Mouse (Mus musculus): ENCODE data around the gene Cstf2.

The Cstf2 gene

DNA sequence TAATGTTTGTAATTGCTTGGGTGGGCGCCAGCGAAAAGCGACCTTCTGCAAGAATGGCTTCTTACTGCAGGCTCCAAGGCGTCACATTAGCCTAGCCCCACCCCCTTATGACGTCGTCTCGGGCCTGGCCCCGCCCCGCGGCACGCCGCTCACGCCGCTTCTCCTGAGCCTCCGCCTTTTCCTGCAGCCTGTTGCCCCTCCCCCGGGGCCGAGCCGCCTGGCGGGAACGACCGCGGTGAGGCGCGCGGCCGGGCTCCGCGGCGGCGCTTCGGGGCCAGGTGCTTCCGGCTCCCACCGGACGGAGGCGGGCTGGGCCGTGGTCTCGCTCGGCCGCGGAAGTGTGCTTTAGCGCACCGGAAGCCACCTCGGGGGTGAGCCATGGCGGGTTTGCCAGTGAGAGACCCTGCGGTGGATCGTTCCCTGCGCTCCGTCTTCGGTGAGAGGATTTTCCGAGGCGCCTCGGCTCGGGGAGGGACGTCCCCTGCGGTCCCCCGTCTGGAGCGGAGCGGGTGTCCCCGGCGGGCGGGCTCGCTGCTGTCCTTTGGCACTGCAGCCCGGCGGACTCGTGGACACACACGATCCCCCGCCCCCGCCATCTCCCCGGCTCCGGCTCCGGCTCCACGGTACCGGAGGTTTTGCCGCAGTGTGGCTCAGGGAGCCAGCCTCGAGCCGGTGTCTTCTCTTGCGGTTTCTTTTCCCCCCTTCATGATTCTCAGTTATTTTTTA, at the start of gene Cstf2:
TSS of gene Cstf2 (plus strand) at position 201 of the 726 bp plus-strand sequence.
- DNase-seq (ENCODE audit: low read depth) = peak; percentile 74

GRCm38 (mm10) chrX:134019005-134019404, 40.0 kb upstream of the Cstf2 start:
- peak; percentile 30 for DNase-seq (ENCODE audit: low read depth)

GRCm38 (mm10) chrX:134020664-134021063, 38.3 kb upstream of the Cstf2 start:
- DNase-seq (ENCODE audit: low read depth) = no peak

DNA sequence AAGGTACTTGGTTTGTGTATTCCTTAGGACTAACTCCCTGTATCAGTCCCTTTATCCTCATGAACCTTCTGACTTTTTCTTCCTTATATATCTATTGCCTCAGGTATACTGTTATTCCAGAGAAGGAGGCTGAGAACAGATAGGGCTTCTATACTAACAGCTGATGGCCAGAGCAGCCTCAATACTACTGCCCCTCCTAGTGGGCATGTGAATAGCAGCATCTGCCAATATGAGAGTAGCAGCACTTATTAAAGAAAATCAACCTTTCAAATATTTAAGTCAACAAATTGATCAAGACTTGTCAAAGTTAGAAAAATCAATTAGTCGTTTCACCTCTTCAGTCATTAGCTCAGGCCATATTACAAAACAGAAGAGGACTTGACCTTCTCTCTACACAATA, 10.0 kb upstream of the Cstf2 start:
- no peak for DNase-seq (ENCODE audit: low read depth)

DNA sequence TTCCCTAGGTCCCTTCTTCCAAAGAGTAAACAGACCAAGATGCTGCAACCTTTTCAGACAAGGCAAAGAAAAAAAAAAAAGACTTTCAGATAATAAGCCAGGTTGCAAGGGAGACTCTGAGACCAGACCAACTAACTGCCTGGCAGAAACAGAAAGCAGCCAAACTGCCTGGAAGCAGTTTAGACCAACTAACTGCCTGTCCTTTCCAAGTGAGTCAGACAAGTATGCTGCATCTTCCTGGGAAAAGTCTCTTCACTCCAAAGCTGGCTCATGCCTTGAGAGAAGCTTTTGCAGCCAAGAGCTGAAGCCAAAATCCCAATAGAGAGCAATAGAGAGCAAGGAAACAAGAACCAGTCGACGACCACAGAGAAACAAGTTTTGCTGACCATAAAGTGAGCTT, 2.1 kb upstream of the Cstf2 start:
- no peak for DNase-seq (ENCODE audit: low read depth)

DNA sequence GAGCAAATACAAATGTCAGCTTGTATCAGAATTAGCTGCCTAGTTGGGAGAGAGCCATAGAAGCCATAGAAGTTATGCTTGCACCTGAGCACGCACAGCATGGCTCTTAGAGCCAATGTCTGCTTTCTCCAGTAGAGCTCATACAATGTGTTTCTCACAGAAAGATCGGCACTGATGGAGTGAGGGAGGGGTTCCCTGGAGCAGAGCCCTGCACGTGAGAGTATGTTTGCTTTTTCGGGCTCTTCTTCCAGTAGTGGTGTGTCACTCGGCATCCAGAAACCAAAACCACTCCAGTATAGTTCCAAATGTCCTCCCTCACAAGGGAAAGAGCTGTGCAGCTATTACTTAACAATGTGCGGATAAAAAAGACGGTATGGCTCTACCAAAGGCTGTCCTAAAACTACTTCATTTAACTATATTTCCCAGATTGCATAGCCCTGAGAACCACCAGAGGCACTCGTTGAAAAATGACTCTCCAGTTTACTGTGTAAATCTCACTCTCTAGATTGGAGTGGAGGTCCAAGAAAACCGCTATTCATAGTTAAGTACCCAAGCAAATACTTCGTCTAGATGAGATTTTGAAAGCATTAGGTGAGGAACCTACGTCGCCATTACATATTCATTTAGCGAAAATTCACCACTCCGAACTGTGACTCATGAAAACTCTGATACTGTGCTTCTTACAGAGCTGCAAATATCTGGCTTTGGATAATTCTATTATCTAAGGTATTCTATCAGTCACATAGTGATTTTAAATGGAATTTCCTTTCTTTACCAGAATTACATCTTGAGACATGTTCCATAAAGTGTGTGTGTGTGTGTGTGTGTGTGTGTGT, 729 bp upstream of the Cstf2 start:
- no peak for DNase-seq (ENCODE audit: low read depth)

DNA sequence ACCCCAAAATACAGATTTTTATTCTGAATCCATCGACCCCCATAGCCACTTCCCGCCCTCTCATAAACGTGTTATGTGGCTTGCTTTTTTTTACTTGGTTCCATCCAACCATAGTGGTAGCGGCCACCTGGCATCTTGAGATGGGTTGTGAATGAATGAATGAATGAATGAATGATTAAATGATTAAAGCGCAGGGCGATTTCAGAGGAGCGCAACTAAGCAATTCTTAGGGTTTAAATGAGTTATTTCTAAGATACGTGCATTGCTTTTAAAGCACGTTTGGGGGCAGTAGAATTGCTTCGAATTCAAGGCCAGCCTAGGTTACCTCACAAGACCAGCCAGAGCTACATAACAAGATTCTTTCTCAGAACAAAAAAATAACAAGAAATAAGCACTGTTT, 777 bp downstream of the Cstf2 start:
- peak; percentile 8 for DNase-seq (ENCODE audit: low read depth)

GRCm38 (mm10) chrX:134085453-134085852, 26.5 kb downstream of the Cstf2 start:
- no peak for DNase-seq (ENCODE audit: low read depth)

- no peak for DNase-seq (ENCODE audit: low read depth)
These were observed 43.7 kb downstream of the Cstf2 start for GRCm38 (mm10) chrX:134102641-134103040.

DNA sequence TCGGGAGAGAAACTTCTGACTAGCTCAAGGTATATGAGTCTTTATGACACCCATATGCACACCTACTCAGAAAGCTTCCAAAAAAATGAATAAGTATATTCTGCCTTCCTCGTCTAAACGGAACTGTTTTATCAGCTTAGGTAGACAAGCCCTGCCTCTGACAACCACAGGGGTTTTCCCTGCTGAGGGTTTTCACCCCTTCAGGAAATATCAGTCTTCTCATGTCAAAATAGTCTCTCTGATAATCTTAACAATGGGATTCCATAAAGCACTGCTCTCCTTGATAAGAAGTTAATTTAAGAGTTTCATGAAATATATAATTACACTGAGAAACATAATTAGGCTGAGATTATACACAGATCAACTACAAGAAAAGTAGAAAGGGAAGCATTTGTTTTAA, 52.8 kb downstream of the Cstf2 start:
- DNase-seq (ENCODE audit: low read depth) = no peak

DNA sequence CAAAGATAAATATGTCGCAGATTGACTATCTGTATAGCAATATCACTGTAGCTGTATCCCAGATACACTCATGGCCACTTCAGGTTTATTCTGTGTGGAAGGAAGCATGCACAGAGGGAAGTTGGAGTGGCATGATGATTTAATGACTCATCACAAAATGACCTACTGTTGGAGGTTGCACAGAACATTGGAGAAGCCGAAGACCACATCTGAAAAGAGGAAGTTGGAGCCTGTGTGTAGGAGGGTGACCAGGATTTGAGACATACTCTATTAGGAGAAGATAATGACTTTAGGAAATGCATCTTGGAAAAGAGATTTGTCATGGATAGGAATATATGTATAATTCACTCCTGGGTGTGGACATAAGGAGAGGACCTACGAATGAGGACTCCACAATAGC, 57.4 kb downstream of the Cstf2 start:
- DNase-seq (ENCODE audit: low read depth) = peak; percentile 14

DNA sequence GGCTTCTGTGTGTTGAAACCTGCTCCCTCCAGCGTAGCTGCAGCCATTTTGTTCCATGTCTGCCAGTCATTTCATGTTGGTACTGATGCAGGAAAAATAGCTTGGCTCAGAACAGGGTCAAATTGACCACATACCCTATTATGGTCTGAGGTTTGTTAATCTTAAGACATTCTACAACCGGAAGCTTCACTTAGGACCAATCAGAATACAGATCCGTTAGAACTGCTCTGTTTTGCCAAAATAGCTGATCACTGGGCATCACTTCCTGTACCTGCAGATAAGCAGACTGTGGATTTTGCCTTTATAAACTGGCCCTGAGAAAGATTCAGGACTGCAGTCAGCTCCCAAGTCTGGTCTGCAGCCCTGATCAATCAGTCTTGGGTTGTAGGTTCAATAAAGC, 69.6 kb downstream of the Cstf2 start:
- DNase-seq (ENCODE audit: low read depth) = no peak

- DNase-seq (ENCODE audit: low read depth) = no peak
These were observed 73.3 kb downstream of the Cstf2 start for GRCm38 (mm10) chrX:134132295-134132694.

- DNase-seq (ENCODE audit: low read depth) = no peak
These were observed 74.8 kb downstream of the Cstf2 start for GRCm38 (mm10) chrX:134133821-134134220.

All from c-Kit-positive CD71-negative TER-119-negative erythroid progenitor cells, embryonic 14.5 days (primary cell).